Mouse (Mus musculus) splenic B cell, adult 2 months (primary cell): ENCODE results near the gene Phkb.

ENCODE experiments used
- DNase-seq: peaks from one replicate; pipeline ENCODE4 v3.0.0-alpha.2; 2011; ENCODE audit warnings: low read depth, low spot score
- H3K27me3 ChIP-seq: 2 replicates; pipeline ENCODE4 v1.6.1; 2012; ENCODE audit warnings: mild to moderate bottlenecking, low read length, moderate library complexity, mixed read lengths; ENCODE audit not compliant: control insufficient read depth, poor library complexity, insufficient read depth, severe bottlenecking
- H3K36me3 ChIP-seq: 2 replicates; pipeline ENCODE4 v1.6.1; 2012; ENCODE audit warnings: mild to moderate bottlenecking, low read length, moderate library complexity, mixed read lengths; ENCODE audit not compliant: control insufficient read depth, poor library complexity, insufficient read depth, severe bottlenecking

The Phkb gene

GRCm38 (mm10) chr8:85879624-85880023 is 38.9 kb downstream of the Phkb start:
- H3K27me3 ChIP-seq, result no peaks in the 10 kb centered on the region
- peaks cover 6% of the 10 kb centered on the region; the same call in 1 of the 2 replicates for H3K36me3 ChIP-seq
- DNase-seq, result no peak

- no peak for DNase-seq
- peaks cover 6% of the 10 kb centered on the region; the same call in 1 of the 2 replicates for H3K36me3 ChIP-seq
- H3K27me3 ChIP-seq, result no peaks in the 10 kb centered on the region
Observed at GRCm38 (mm10) chr8:85884811-85885210, 44.1 kb downstream of the Phkb start.

GRCm38 (mm10) chr8:85897636-85898035 is 56.9 kb downstream of the Phkb start:
- no peaks in the 10 kb centered on the region for H3K27me3 ChIP-seq
- no peak for DNase-seq
- peaks cover 3% of the 10 kb centered on the region; the same call in 1 of the 2 replicates for H3K36me3 ChIP-seq

- no peaks in the 10 kb centered on the region for H3K36me3 ChIP-seq
- no peak for DNase-seq
- H3K27me3 ChIP-seq, result no peaks in the 10 kb centered on the region
Observed at GRCm38 (mm10) chr8:85924991-85925390, 84.2 kb downstream of the Phkb start.

GRCm38 (mm10) chr8:85925574-85925973 is 84.8 kb downstream of the Phkb start:
- H3K27me3 ChIP-seq, result no peaks in the 10 kb centered on the region
- no peak for DNase-seq
- no peaks in the 10 kb centered on the region for H3K36me3 ChIP-seq

- Histone ChIP-seq H3K27me3 (no peaks in the 10 kb centered on the region), H3K36me3 (no peaks in the 10 kb centered on the region)
- DNase-seq, result no peak
Observed at GRCm38 (mm10) chr8:85926107-85926506, 85.3 kb downstream of the Phkb start.

GRCm38 (mm10) chr8:85936148-85936547 is 95.4 kb downstream of the Phkb start:
- H3K36me3 ChIP-seq, result no peaks in the 10 kb centered on the region
- DNase-seq, result no peak
- H3K27me3 ChIP-seq, result no peaks in the 10 kb centered on the region

GRCm38 (mm10) chr8:85937343-85937742 is 96.6 kb downstream of the Phkb start:
- H3K27me3 ChIP-seq, result no peaks in the 10 kb centered on the region
- no peaks in the 10 kb centered on the region for H3K36me3 ChIP-seq
- DNase-seq, result no peak

GRCm38 (mm10) chr8:85944820-85945219 is 104.1 kb downstream of the Phkb start:
- H3K36me3 ChIP-seq, result no peaks in the 10 kb centered on the region; the same call in 1 of the 2 replicates
- no peak for DNase-seq
- H3K27me3 ChIP-seq, result no peaks in the 10 kb centered on the region

- DNase-seq, result no peak
- H3K36me3 ChIP-seq, result no peaks in the 10 kb centered on the region
- H3K27me3 ChIP-seq, result no peaks in the 10 kb centered on the region; the same call in 1 of the 2 replicates
Observed at GRCm38 (mm10) chr8:85958391-85958790, 117.6 kb downstream of the Phkb start.

- no peak for DNase-seq
- Histone ChIP-seq H3K36me3 (no peaks in the 10 kb centered on the region), H3K27me3 (no peaks in the 10 kb centered on the region; the same call in 1 of the 2 replicates)
Observed at GRCm38 (mm10) chr8:85959880-85960279, 119.1 kb downstream of the Phkb start.

GRCm38 (mm10) chr8:85977588-85978077 is 136.9 kb downstream of the Phkb start:
- DNase-seq, result peak; percentile 22
- no peaks in the 10 kb centered on the region for H3K36me3 ChIP-seq
- no peaks in the 10 kb centered on the region for H3K27me3 ChIP-seq

GRCm38 (mm10) chr8:85992911-85993310 is 152.2 kb downstream of the Phkb start:
- Histone ChIP-seq H3K36me3 (no peaks in the 10 kb centered on the region), H3K27me3 (no peaks in the 10 kb centered on the region)
- no peak for DNase-seq

GRCm38 (mm10) chr8:85993661-85994060 is 152.9 kb downstream of the Phkb start:
- no peaks in the 10 kb centered on the region for H3K36me3 ChIP-seq
- no peak for DNase-seq
- no peaks in the 10 kb centered on the region for H3K27me3 ChIP-seq

- no peak for DNase-seq
- Histone ChIP-seq H3K36me3 (no peaks in the 10 kb centered on the region), H3K27me3 (no peaks in the 10 kb centered on the region)
Observed at GRCm38 (mm10) chr8:85995971-85996370, 155.2 kb downstream of the Phkb start.

- no peaks in the 10 kb centered on the region; the same call in 1 of the 2 replicates for H3K36me3 ChIP-seq
- H3K27me3 ChIP-seq, result no peaks in the 10 kb centered on the region
- DNase-seq, result no peak
Observed at GRCm38 (mm10) chr8:86006485-86006884, 165.7 kb downstream of the Phkb start.
